Mouse (Mus musculus) bone marrow, adult 2 months (tissue): ENCODE data around the gene Meox2.

ENCODE experiments used
- CTCF ChIP-seq: fragments of 200-500 bp; IDR thresholded peaks from 2 replicates; pipeline ENCODE4 v1.5.1; 2011; ENCODE audit warnings: low read length, control low read depth; ENCODE audit not compliant: control insufficient read depth, insufficient read depth
- POLR2A ChIP-seq: fragments of 200-500 bp; IDR thresholded peaks from 2 replicates; pipeline ENCODE4 v1.6.1; 2011; ENCODE audit warnings: low read depth, mild to moderate bottlenecking, control low read depth, low read length, borderline replicate concordance; ENCODE audit not compliant: control insufficient read depth

DNA sequence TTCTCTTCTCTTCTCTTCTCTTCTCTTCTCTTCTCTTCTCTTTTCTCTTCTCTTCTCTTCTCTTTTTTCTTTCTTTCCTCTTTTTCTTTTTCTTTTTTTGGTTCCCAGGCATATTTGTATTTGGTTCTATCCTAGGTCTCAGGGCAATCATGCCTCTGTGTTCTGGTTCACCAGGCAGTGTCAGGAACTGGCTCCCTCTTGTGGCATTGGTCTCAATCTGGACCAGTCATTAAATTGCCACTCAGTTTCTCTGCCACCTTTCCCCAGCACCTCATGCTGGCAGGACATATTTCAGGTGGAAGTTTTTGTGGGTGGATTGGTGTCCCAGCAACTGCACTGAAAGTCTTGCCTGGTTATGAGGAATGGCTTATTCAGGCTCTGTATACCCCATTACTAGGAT lies 75.3 kb downstream of the Meox2 start:
- TF ChIP-seq POLR2A, result no peak
- no peak for TF ChIP-seq CTCF
